Mouse (Mus musculus) stomach, adult 2 months (tissue): ENCODE measurements around the gene Acvr1. TPM values are rescaled to one million over a fixed set of nuclear protein-coding genes. Genes with fewer than 3 reads are reported as not detected.

Experiments used
- polyA plus RNA-seq: library from polyadenylated mRNA; depleted of rRNA; stranded (reverse); fragments of >200 nt; gene quantifications from 2 replicates; pipeline ENCODE4 v1.2.3, GENCODE M21; 2012; rRNA removed

Acvr1 gene
- 1.6 and 2.5 TPM in 2 replicates for polyA plus RNA-seq

DNA sequence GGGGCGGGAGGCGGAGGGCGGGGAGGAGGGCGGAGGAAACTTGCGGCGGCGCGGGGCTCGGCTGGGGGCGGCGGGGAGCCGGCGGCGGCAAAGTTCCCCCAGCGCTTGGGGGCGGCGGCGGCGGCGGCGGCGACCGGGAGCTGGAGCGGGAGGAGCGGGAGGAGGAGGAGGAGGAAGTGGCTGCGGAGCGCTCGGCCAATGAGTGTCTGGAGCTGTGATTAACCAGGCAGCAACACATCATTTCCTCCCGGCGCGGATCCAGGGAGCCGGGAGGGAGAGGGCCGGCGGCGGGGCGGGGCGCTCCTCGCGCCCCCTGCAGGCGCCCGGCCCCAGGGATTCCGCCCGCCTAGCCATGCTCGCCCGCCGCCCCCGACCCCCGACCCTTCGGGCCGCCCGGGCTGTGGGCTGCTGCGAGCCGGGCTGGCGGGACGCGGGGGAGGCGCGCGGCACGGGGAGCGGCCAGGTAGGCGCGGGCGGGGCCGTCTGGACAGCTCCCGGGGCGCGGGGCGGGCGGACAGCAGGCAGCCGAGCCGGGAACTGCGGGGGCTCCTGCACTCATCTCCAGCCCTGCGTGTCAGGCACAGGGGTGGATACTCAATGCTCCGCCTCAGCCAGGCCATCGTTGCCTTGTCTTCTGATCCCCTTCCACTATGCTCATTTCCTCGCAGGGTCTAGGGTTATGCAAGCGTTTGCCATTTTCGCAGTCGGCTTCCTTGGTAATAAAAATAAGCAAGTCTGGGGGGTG, at the start of gene Acvr1, which contains the start of gene Upp2:
Acvr1 (minus strand) TSS at position 92 of the 745 bp plus-strand sequence.
Upp2 (plus strand) TSS at position 233 of the 745 bp plus-strand sequence.

DNA sequence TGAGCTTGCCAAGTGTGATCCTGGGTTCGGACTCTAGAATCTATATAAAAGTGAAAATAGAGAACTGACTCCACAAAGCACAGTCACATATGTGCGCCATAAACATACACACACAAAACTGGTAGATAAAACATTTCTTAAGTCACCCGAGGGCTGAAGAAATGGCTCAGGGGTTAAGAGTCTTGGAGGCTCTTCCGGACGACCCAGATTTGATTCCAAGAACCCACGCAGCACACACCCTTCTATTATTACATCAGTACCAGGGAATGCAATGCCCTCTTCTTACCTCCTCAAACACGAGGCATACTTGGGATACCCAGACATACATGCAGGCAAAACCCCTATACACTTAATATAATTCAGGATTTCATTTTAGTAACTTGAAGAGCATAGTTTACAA, 97.1 kb downstream of the Acvr1 start, which contains the start of gene Gm17409:
Gm17409 (plus strand) TSS at position 301 of the 400 bp plus-strand sequence.

DNA sequence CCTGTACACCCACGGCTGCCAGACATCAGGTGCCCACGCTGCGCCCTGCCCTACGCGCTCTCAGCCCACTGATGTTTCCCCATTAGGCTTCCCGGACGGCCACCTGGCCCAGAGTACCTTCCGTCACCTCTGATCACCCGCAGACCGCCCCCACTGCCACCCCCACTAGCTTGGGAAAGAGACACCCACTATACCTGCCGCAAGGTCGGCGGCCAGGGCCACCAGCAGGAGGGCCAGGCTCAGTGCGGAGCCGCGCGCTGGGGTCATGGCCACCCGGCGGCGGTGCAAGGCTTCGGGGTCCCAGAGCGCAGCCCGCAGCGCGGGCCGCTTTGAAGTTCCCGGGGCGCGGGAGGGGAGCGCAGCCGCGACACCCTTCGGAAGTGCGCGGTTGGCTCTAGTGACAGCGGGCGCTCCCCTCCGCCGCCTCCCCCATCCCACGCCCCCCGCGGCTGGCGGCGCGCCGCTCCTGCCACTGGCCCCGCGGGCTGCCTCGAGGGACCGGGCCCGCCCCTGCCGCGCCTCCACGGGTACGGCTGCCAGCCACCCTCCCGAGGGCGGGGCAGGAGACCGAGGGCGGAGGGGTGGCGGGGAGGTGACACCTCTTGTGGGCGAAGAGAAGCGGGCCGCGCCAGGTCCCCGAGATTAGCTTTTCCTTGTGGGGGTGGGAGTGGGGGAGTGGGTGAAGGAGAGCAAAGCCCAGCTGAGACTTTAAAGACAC, 209.4 kb downstream of the Acvr1 start, which contains the start of gene Acvr1c:
Acvr1c (minus strand) TSS at position 482 of the 718 bp plus-strand sequence.

Other genes starting within 250 kb of the Acvr1 start
- 0.13 and 0.30 TPM in 2 replicates for gene Acvr1c, start 209.3 kb downstream of the Acvr1 start, polyA plus RNA-seq
- not detected in 2 replicates for gene Gm17409, start 97.0 kb downstream of the Acvr1 start, polyA plus RNA-seq
- 3.6 and 5.3 TPM in 2 replicates for gene Upp2, start 141 bp upstream of the Acvr1 start, polyA plus RNA-seq